Mouse (Mus musculus): Measurements from ENCODE around the gene Padi1. TPM values are rescaled to one million over a fixed set of nuclear protein-coding genes. Genes with fewer than 3 reads are reported as not detected.
A peak's percentile ranks its signal among the peaks of the same experiment; 100 is the strongest.

Gene Padi1
- polyA plus RNA-seq, 1 experiment: 0.06 TPM

GRCm38 (mm10) chr4:140876681-140877080 is 31.1 kb upstream of the Padi1 start:
- Histone ChIP-seq H3K4me3 (no peak overlapping the region), H3K4me2 (ENCODE audit: low read depth) (no peak overlapping the region), H3K36me3 (ENCODE audit: control insufficient read depth, insufficient read depth) (no peaks in the 10 kb centered on the region), H3K27me3 (ENCODE audit: control insufficient read depth, insufficient read depth, insufficient read length) (no peaks in the 10 kb centered on the region), H3K79me2 (ENCODE audit: control insufficient read depth, insufficient read depth) (no peaks in the 10 kb centered on the region), H3ac (ENCODE audit: control insufficient read depth, insufficient read length) (no peak overlapping the region)
- no peak for TF ChIP-seq CEBPB (IDR thresholded peaks at IDR 0.05; ENCODE audit: insufficient read depth, poor library complexity, severe bottlenecking)
- no peak for TF ChIP-seq MAX (IDR thresholded peaks at IDR 0.05; ENCODE audit: low read depth)
- TF ChIP-seq USF1 (IDR thresholded peaks at IDR 0.05; ENCODE audit: low read depth): no peak
- TF ChIP-seq POLR2AphosphoS2 (IDR thresholded peaks at IDR 0.05; ENCODE audit: insufficient read length, low read depth): no peak
- peak in 2 of 3 experiments; percentile 37 to 70 for TF ChIP-seq MYOD1 (IDR thresholded peaks at IDR 0.05; ENCODE audit: control insufficient read depth in 1 of 3, insufficient read length in 2 of 3, low read depth in 2 of 3)
- TF ChIP-seq TCF12 (IDR thresholded peaks at IDR 0.05; ENCODE audit: insufficient read depth, poor library complexity, severe bottlenecking): no peak
- TF ChIP-seq POLR2A (IDR thresholded peaks at IDR 0.05; ENCODE audit: insufficient read length, low read depth): no peak
- TF ChIP-seq REST (IDR thresholded peaks at IDR 0.05; ENCODE audit: insufficient read depth, insufficient read length): no peak
- TF ChIP-seq MYOG (IDR thresholded peaks at IDR 0.05; ENCODE audit: control insufficient read depth in 1 of 3, insufficient read depth in 1 of 3, insufficient read length in 2 of 3, low read depth in 2 of 3): peak in 1 of 3 experiments; percentile 71
- no peak for TF ChIP-seq SRF (IDR thresholded peaks at IDR 0.05; ENCODE audit: control insufficient read depth, insufficient read length, low read depth)
- no peak for TF ChIP-seq E2F4 (IDR thresholded peaks at IDR 0.05; ENCODE audit: insufficient read depth)
- TF ChIP-seq TCF3 (IDR thresholded peaks at IDR 0.05; ENCODE audit: insufficient read length, low read depth): no peak

DNA sequence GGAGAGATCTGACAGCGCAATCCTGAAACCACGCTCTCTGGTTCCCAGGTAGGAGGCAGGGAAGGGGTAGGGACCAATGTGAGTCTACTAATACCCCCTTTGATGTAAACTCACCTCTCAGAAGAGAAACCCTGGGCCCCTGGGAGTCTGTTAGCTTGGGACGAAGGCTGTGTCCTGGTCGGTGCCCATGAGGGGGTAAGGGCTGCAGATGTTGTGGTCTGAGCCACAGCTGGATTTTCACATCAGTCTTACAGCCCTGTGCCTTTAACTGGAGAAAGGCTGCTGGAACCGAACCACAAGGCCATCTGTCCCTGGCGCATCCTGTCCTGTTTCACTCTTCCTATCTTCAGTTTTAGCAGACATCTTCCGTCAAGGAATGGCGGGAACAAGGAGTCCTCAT is 30.6 kb upstream of the Padi1 start:
- H3K79me2 ChIP-seq (ENCODE audit: control insufficient read depth, insufficient read depth): no peaks in the 10 kb centered on the region
- no peaks in the 10 kb centered on the region for H3K27me3 ChIP-seq (ENCODE audit: control insufficient read depth, insufficient read depth, insufficient read length)
- H3K36me3 ChIP-seq (ENCODE audit: control insufficient read depth, insufficient read depth): no peaks in the 10 kb centered on the region
- no peak for TF ChIP-seq REST (IDR thresholded peaks at IDR 0.05; ENCODE audit: insufficient read depth, insufficient read length)
- no peak overlapping the region for H3K4me2 ChIP-seq (ENCODE audit: low read depth)
- H3K4me3 ChIP-seq: no peak overlapping the region
- no peak overlapping the region for H3ac ChIP-seq (ENCODE audit: control insufficient read depth, insufficient read length)

DNA sequence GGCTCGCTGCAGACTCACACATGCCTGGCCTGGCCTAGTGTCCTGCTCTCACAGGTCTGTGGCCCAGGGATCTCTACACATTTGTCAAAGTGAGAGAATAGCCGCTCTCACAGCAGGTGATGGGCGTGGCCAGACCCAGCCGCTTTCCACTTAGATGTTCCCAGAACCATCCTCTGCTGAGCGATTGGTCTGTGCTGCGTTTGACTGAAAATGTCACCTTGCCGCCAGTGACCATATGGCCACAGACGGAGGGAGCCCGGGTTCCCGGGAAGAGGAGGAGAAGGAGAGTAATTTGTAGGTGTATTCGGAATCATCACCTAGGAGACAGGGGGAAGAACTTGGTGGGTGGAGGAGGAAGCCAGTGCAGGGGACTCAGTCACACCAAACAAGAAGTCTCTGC is 27.4 kb upstream of the Padi1 start:
- H3K4me3 ChIP-seq: no peak overlapping the region
- no peak overlapping the region for H3ac ChIP-seq (ENCODE audit: control insufficient read depth, insufficient read length)
- no peaks in the 10 kb centered on the region for H3K27me3 ChIP-seq (ENCODE audit: control insufficient read depth, insufficient read depth, insufficient read length)
- no peak overlapping the region for H3K4me2 ChIP-seq (ENCODE audit: low read depth)
- no peaks in the 10 kb centered on the region for H3K79me2 ChIP-seq (ENCODE audit: control insufficient read depth, insufficient read depth)
- H3K36me3 ChIP-seq (ENCODE audit: control insufficient read depth, insufficient read depth): no peaks in the 10 kb centered on the region
- TF ChIP-seq TCF12 (IDR thresholded peaks at IDR 0.05; ENCODE audit: insufficient read depth, poor library complexity, severe bottlenecking): no peak
- TF ChIP-seq REST (IDR thresholded peaks at IDR 0.05; ENCODE audit: insufficient read depth, insufficient read length): no peak
- no peak for TF ChIP-seq USF1 (IDR thresholded peaks at IDR 0.05; ENCODE audit: low read depth)
- TF ChIP-seq MYOD1 (IDR thresholded peaks at IDR 0.05; ENCODE audit: control insufficient read depth in 1 of 3, insufficient read length in 2 of 3, low read depth in 2 of 3): no peak
- TF ChIP-seq POLR2AphosphoS2 (IDR thresholded peaks at IDR 0.05; ENCODE audit: insufficient read length, low read depth): no peak
- TF ChIP-seq E2F4 (IDR thresholded peaks at IDR 0.05; ENCODE audit: insufficient read depth): no peak
- no peak for TF ChIP-seq TCF3 (IDR thresholded peaks at IDR 0.05; ENCODE audit: insufficient read length, low read depth)
- TF ChIP-seq POLR2A (IDR thresholded peaks at IDR 0.05; ENCODE audit: insufficient read length, low read depth): no peak
- TF ChIP-seq SRF (IDR thresholded peaks at IDR 0.05; ENCODE audit: control insufficient read depth, insufficient read length, low read depth): no peak
- no peak for TF ChIP-seq MYOG (IDR thresholded peaks at IDR 0.05; ENCODE audit: control insufficient read depth in 1 of 3, insufficient read depth in 1 of 3, insufficient read length in 2 of 3, low read depth in 2 of 3)
- TF ChIP-seq CEBPB (IDR thresholded peaks at IDR 0.05; ENCODE audit: insufficient read depth, poor library complexity, severe bottlenecking): no peak
- no peak for TF ChIP-seq MAX (IDR thresholded peaks at IDR 0.05; ENCODE audit: low read depth)

DNA sequence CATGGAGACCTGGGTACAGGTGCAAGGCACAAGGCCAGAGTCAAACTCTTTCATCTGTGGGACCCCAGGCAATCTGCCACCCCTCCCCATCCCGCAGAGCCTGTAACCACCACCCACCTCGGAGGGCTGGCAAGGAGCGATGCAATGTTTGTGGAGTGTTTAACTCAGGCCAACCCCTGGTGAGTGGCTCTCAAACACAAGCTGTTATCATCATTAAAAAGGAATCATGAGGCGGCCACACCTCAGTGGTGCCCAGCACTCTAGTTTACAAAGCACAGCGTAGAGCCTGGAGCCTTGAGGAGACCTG is 27.1 kb upstream of the Padi1 start:
- H3K36me3 ChIP-seq (ENCODE audit: control insufficient read depth, insufficient read depth): no peaks in the 10 kb centered on the region
- TF ChIP-seq SRF (IDR thresholded peaks at IDR 0.05; ENCODE audit: control insufficient read depth, insufficient read length, low read depth) (no peak), USF1 (IDR thresholded peaks at IDR 0.05; ENCODE audit: low read depth) (no peak), REST (IDR thresholded peaks at IDR 0.05; ENCODE audit: insufficient read depth, insufficient read length) (no peak), MAX (IDR thresholded peaks at IDR 0.05; ENCODE audit: low read depth) (no peak), MYOD1 (IDR thresholded peaks at IDR 0.05; ENCODE audit: control insufficient read depth in 1 of 3, insufficient read length in 2 of 3, low read depth in 2 of 3) (no peak), POLR2A (IDR thresholded peaks at IDR 0.05; ENCODE audit: insufficient read length, low read depth) (no peak), TCF3 (IDR thresholded peaks at IDR 0.05; ENCODE audit: insufficient read length, low read depth) (no peak)

GRCm38 (mm10) chr4:140871851-140872685 is 26.5 kb upstream of the Padi1 start:
- H3K36me3 ChIP-seq (ENCODE audit: control insufficient read depth, insufficient read depth): no peaks in the 10 kb centered on the region
- H3ac ChIP-seq (ENCODE audit: control insufficient read depth, insufficient read length): no peak overlapping the region
- H3K4me2 ChIP-seq (ENCODE audit: low read depth): no peak overlapping the region
- H3K27me3 ChIP-seq (ENCODE audit: control insufficient read depth, insufficient read depth, insufficient read length): no peaks in the 10 kb centered on the region
- H3K4me3 ChIP-seq: no peak overlapping the region
- H3K79me2 ChIP-seq (ENCODE audit: control insufficient read depth, insufficient read depth): no peaks in the 10 kb centered on the region
- TF ChIP-seq E2F4 (IDR thresholded peaks at IDR 0.05; ENCODE audit: insufficient read depth): no peak
- no peak for TF ChIP-seq POLR2A (IDR thresholded peaks at IDR 0.05; ENCODE audit: insufficient read length, low read depth)
- TF ChIP-seq TCF3 (IDR thresholded peaks at IDR 0.05; ENCODE audit: insufficient read length, low read depth): no peak
- TF ChIP-seq CEBPB (IDR thresholded peaks at IDR 0.05; ENCODE audit: insufficient read depth, poor library complexity, severe bottlenecking): no peak
- TF ChIP-seq REST (IDR thresholded peaks at IDR 0.05; ENCODE audit: insufficient read depth, insufficient read length): no peak
- no peak for TF ChIP-seq TCF12 (IDR thresholded peaks at IDR 0.05; ENCODE audit: insufficient read depth, poor library complexity, severe bottlenecking)
- TF ChIP-seq SRF (IDR thresholded peaks at IDR 0.05; ENCODE audit: control insufficient read depth, insufficient read length, low read depth): no peak
- TF ChIP-seq MAX (IDR thresholded peaks at IDR 0.05; ENCODE audit: low read depth): no peak
- TF ChIP-seq USF1 (IDR thresholded peaks at IDR 0.05; ENCODE audit: low read depth): no peak
- TF ChIP-seq POLR2AphosphoS2 (IDR thresholded peaks at IDR 0.05; ENCODE audit: insufficient read length, low read depth): no peak
- no peak for TF ChIP-seq MYOD1 (IDR thresholded peaks at IDR 0.05; ENCODE audit: control insufficient read depth in 1 of 3, insufficient read length in 2 of 3, low read depth in 2 of 3)
- TF ChIP-seq MYOG (IDR thresholded peaks at IDR 0.05; ENCODE audit: control insufficient read depth in 1 of 3, insufficient read depth in 1 of 3, insufficient read length in 2 of 3, low read depth in 2 of 3): no peak

More for the DNA sequence above, 27.1 kb upstream of the Padi1 start:
- H3K4me2 ChIP-seq (ENCODE audit: low read depth): no peak overlapping the region
- H3ac ChIP-seq (ENCODE audit: control insufficient read depth, insufficient read length): no peak overlapping the region
- H3K4me3 ChIP-seq: no peak overlapping the region
- no peaks in the 10 kb centered on the region for H3K27me3 ChIP-seq (ENCODE audit: control insufficient read depth, insufficient read depth, insufficient read length)
- no peaks in the 10 kb centered on the region for H3K79me2 ChIP-seq (ENCODE audit: control insufficient read depth, insufficient read depth)
